Mouse (Mus musculus): ENCODE measurements around the gene Fbxl8.
"Not testable (repeated sequence)": the region's sequence is repeated elsewhere in the genome, so short reads cannot be mapped to it uniquely, and the experiment has no call there.

Gene Fbxl8

GRCm38 (mm10) chr8:105264024-105264982 lies at the start of gene Fbxl8, which contains the start of gene Tradd:
Gene Fbxl8, plus strand, starts transcription at chr8:105264648.
Gene Tradd, minus strand, starts transcription at chr8:105264609.
- DNase-seq (ENCODE audit: low spot score in 2 of 2), result peak; percentile 80 to 83

- DNase-seq (ENCODE audit: low spot score in 2 of 2), result peak in 1 of 2 experiments; percentile 29
These were observed 46.4 kb upstream of the Fbxl8 start for GRCm38 (mm10) chr8:105217926-105218522.

- DNase-seq (ENCODE audit: low spot score in 2 of 2), result peak in 1 of 2 experiments; percentile 13
These were observed 40.6 kb upstream of the Fbxl8 start for GRCm38 (mm10) chr8:105223850-105224249.

- peak; percentile 94 to 95 for DNase-seq (ENCODE audit: low spot score in 2 of 2)
These were observed 39.8 kb upstream of the Fbxl8 start, which contains the start of gene D230025D16Rik for GRCm38 (mm10) chr8:105224413-105225271. Gene D230025D16Rik, plus strand, starts transcription at chr8:105225145.

GRCm38 (mm10) chr8:105225272-105225593 lies 39.2 kb upstream of the Fbxl8 start:
- no peak for DNase-seq (ENCODE audit: low spot score in 2 of 2)

GRCm38 (mm10) chr8:105225917-105226316 lies 38.5 kb upstream of the Fbxl8 start:
- no peak for DNase-seq (ENCODE audit: low spot score in 2 of 2)

- DNase-seq (ENCODE audit: low spot score in 2 of 2), result no peak
These were observed 32.7 kb upstream of the Fbxl8 start for GRCm38 (mm10) chr8:105231503-105232320.

- DNase-seq (ENCODE audit: low spot score in 2 of 2), result not testable (repeated sequence)
These were observed 32.1 kb upstream of the Fbxl8 start for GRCm38 (mm10) chr8:105232321-105232693.

- no peak for DNase-seq (ENCODE audit: low spot score in 2 of 2)
These were observed 31.1 kb upstream of the Fbxl8 start for GRCm38 (mm10) chr8:105233126-105233935.

GRCm38 (mm10) chr8:105235206-105235605 lies 29.2 kb upstream of the Fbxl8 start:
- no peak for DNase-seq (ENCODE audit: low spot score in 2 of 2)

GRCm38 (mm10) chr8:105237442-105238142 lies 26.9 kb upstream of the Fbxl8 start:
- no peak for DNase-seq (ENCODE audit: low spot score in 2 of 2)

GRCm38 (mm10) chr8:105241016-105241415 lies 23.4 kb upstream of the Fbxl8 start:
- DNase-seq (ENCODE audit: low spot score in 2 of 2), result no peak

- no peak for DNase-seq (ENCODE audit: low spot score in 2 of 2)
These were observed 12.5 kb upstream of the Fbxl8 start for GRCm38 (mm10) chr8:105251954-105252353.

- no peak for DNase-seq (ENCODE audit: low spot score in 2 of 2)
These were observed 11.5 kb upstream of the Fbxl8 start for GRCm38 (mm10) chr8:105252680-105253537.

- no peak for DNase-seq (ENCODE audit: low spot score in 2 of 2)
These were observed 10.7 kb upstream of the Fbxl8 start for GRCm38 (mm10) chr8:105253766-105254151.

- DNase-seq (ENCODE audit: low spot score in 2 of 2), result peak; percentile 79 to 86
These were observed 10.1 kb upstream of the Fbxl8 start for GRCm38 (mm10) chr8:105254152-105254965.

- DNase-seq (ENCODE audit: low spot score in 2 of 2), result peak; percentile 85 to 88
These were observed 9.5 kb upstream of the Fbxl8 start, which contains the start of gene B3gnt9 for GRCm38 (mm10) chr8:105254966-105255350. Gene B3gnt9, minus strand, starts transcription at chr8:105255153.

All from heart, adult 9 months (tissue).